Mouse (Mus musculus): ENCODE measurements around the gene Igf2bp2. TPM values are rescaled to one million over a fixed set of nuclear protein-coding genes. Genes with fewer than 3 reads are reported as not detected.

The Igf2bp2 gene
- polyA plus RNA-seq, 1 experiment: 9.7 TPM

- WGBS: 92% methylated on average over 7 of the region's 7 CpGs
- DNase-seq (ENCODE audit: low read depth, low spot score): no peak
Measured at GRCm38 (mm10) chr16:22058871-22059270, 104.2 kb downstream of the Igf2bp2 start.

GRCm38 (mm10) chr16:22057498-22057897 is 105.6 kb downstream of the Igf2bp2 start:
- no peak for DNase-seq (ENCODE audit: low read depth, low spot score)
- whole genome bisulfite sequencing: 75% methylated on average over 6 of the region's 6 CpGs

GRCm38 (mm10) chr16:22053411-22053810 is 109.7 kb downstream of the Igf2bp2 start:
- 94% methylated on average over 21 of the region's 21 CpGs for WGBS

GRCm38 (mm10) chr16:22046739-22047366 is 116.2 kb downstream of the Igf2bp2 start:
- WGBS: 92% methylated on average over 10 of the region's 10 CpGs

More at GRCm38 (mm10) chr16:22053411-22053810, 109.7 kb downstream of the Igf2bp2 start:
- no peak for DNase-seq (ENCODE audit: low read depth, low spot score)

GRCm38 (mm10) chr16:22045930-22046329 is 117.2 kb downstream of the Igf2bp2 start:
- 92% methylated on average over 3 of the region's 3 CpGs for WGBS
- no peak for DNase-seq (ENCODE audit: low read depth, low spot score)

More at GRCm38 (mm10) chr16:22046739-22047366, 116.2 kb downstream of the Igf2bp2 start:
- no peak for DNase-seq (ENCODE audit: low read depth, low spot score)

GRCm38 (mm10) chr16:22043830-22044229 is 119.3 kb downstream of the Igf2bp2 start:
- WGBS: 78% methylated on average over 4 of the region's 4 CpGs

GRCm38 (mm10) chr16:22039978-22040377 is 123.1 kb downstream of the Igf2bp2 start:
- 97% methylated on average over 1 of the region's 1 CpGs for WGBS
- DNase-seq (ENCODE audit: low read depth, low spot score): no peak

More at GRCm38 (mm10) chr16:22043830-22044229, 119.3 kb downstream of the Igf2bp2 start:
- DNase-seq (ENCODE audit: low read depth, low spot score): no peak

- no peak for DNase-seq (ENCODE audit: low read depth, low spot score)
- 88% methylated on average over 10 of the region's 10 CpGs for WGBS
Measured at GRCm38 (mm10) chr16:22038554-22038953, 124.5 kb downstream of the Igf2bp2 start.

- DNase-seq (ENCODE audit: low read depth, low spot score): no peak
- WGBS: 96% methylated on average over 5 of the region's 5 CpGs
Measured at GRCm38 (mm10) chr16:22027474-22027873, 135.6 kb downstream of the Igf2bp2 start.

- 97% methylated on average over 2 of the region's 2 CpGs for WGBS
- no peak for DNase-seq (ENCODE audit: low read depth, low spot score)
Measured at GRCm38 (mm10) chr16:22022122-22022521, 141.0 kb downstream of the Igf2bp2 start.

GRCm38 (mm10) chr16:22015569-22015968 is 147.5 kb downstream of the Igf2bp2 start:
- WGBS: 81% methylated on average over 1 of the region's 1 CpGs
- no peak for DNase-seq (ENCODE audit: low read depth, low spot score)

GRCm38 (mm10) chr16:22009596-22009995 is 153.5 kb downstream of the Igf2bp2 start:
- no peak for DNase-seq (ENCODE audit: low read depth, low spot score)
- WGBS: under 1% methylated on average over 51 of the region's 51 CpGs

- WGBS: under 1% methylated on average over 45 of the region's 45 CpGs
- peak; percentile 99 for DNase-seq (ENCODE audit: low read depth, low spot score)
Measured at GRCm38 (mm10) chr16:22009099-22009584, 154.0 kb downstream of the Igf2bp2 start, which contains the start of gene Senp2. Gene Senp2, plus strand, starts transcription at chr16:22009484.

Other genes starting within 250 kb of the Igf2bp2 start
- 59.4 and 85.6 TPM in 2 replicates for gene Tmem41a, start 215.7 kb downstream of the Igf2bp2 start, polyA plus RNA-seq (2012; rRNA removed)
- 34.3 and 53.9 TPM in 2 replicates for gene Liph, start 167.6 kb downstream of the Igf2bp2 start, polyA plus RNA-seq (2012; rRNA removed)
- 8.8 and 11.4 TPM in 2 replicates for gene Senp2, start 153.8 kb downstream of the Igf2bp2 start, polyA plus RNA-seq (2012; rRNA removed)
- 38.3 and 40.6 TPM in 2 replicates for gene Tra2b, start 102.7 kb upstream of the Igf2bp2 start, polyA plus RNA-seq (2012; rRNA removed)